Mouse (Mus musculus): Measurements from ENCODE around the gene Psmb8. TPM values are rescaled to one million over a fixed set of nuclear protein-coding genes. Genes with fewer than 3 reads are reported as not detected.
A peak's percentile ranks its signal among the peaks of the same experiment; 100 is the strongest.

Psmb8 gene
- total RNA-seq (2014; rRNA removed; ENCODE audit: low replicate concordance): 9.7 and 11.0 TPM in 2 replicates
- polyA plus RNA-seq (2015; fragmentation: Nextera tagmentation; extraction: Ambion mirVana): 9.4 and 9.9 TPM in 2 replicates

GRCm38 (mm10) chr17:34196941-34197894 is at the start of gene Psmb8:
Gene Psmb8 (plus strand): TSS chr17:34197721.
- DNase-seq (ENCODE audit: low spot score): peak; percentile 79
- WGBS: 7% methylated on average over 41 of the region's 41 CpGs
- no peak for TF ChIP-seq EP300 (IDR thresholded peaks at IDR 0.05; ENCODE audit: low read depth)
- TF ChIP-seq CTCF (IDR thresholded peaks at IDR 0.05; ENCODE audit: low read depth): no peak
- Histone ChIP-seq H3K27ac (ENCODE audit: low read depth) (peak within 1 kb of the TSS; percentile 13; the same call in 1 of the 2 replicates), H3K27me3 (ENCODE audit: control insufficient read depth, insufficient read depth, low read length) (peaks cover 62% of the 10 kb centered on the region), H3K4me2 (ENCODE audit: low read depth, low read length) (peak within 1 kb of the TSS; percentile 74), H3K4me1 (ENCODE audit: control insufficient read depth, insufficient read depth) (no peaks in the 10 kb centered on the region), H3K36me3 (replicated peaks; ENCODE audit: control insufficient read depth, insufficient read depth, low read length) (no peaks in the 10 kb centered on the region), H3K9ac (replicated peaks; ENCODE audit: low read depth, low read length) (peak within 1 kb of the TSS; percentile 55), H3K4me3 (ENCODE audit: low read depth, low read length) (peak within 1 kb of the TSS; percentile 63), H3K9me3 (replicated peaks; ENCODE audit: control insufficient read depth, low read length) (no peaks in the 10 kb centered on the region)
- peak; percentile 90 for ATAC-seq (ENCODE audit: insufficient read depth, low read depth)

DNA sequence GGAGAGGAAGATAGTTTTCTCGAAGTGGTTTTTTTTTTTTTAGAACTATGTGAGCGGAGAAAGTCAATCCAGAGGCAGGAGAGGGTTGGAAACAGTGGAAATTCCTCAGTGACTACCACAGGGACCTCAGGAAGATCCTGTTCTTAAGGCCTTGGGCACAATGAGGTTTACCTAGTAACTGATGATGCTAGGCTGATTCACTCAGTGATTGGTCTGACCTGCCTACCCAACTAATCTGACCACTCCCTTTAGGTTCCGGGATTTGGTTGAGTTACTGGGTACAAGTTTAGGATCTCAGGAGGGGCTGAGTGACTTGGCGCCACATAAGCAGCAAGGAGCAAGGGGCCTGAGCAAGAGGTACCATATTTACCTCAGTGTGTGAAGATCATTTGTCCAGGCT is 44.6 kb upstream of the Psmb8 start, which contains the start of gene H2-DMb1:
H2-DMb1 (plus strand) TSS at position 150 of the 400 bp plus-strand sequence.
- Histone ChIP-seq H3K4me1 (ENCODE audit: control insufficient read depth, insufficient read depth) (no peaks in the 10 kb centered on the region), H3K4me2 (ENCODE audit: low read depth, low read length) (no peak within 1 kb of the TSS), H3K36me3 (replicated peaks; ENCODE audit: control insufficient read depth, insufficient read depth, low read length) (no peaks in the 10 kb centered on the region), H3K27me3 (ENCODE audit: control insufficient read depth, insufficient read depth, low read length) (no peaks in the 10 kb centered on the region), H3K9me3 (replicated peaks; ENCODE audit: control insufficient read depth, low read length) (no peaks in the 10 kb centered on the region), H3K9ac (replicated peaks; ENCODE audit: low read depth, low read length) (no peak within 1 kb of the TSS), H3K27ac (ENCODE audit: low read depth) (no peak within 1 kb of the TSS), H3K4me3 (ENCODE audit: low read depth, low read length) (no peak within 1 kb of the TSS)
- WGBS: 45% methylated on average over 4 of the region's 4 CpGs
- DNase-seq (ENCODE audit: low spot score) (no peak), ATAC-seq (ENCODE audit: insufficient read depth, low read depth) (peak; percentile 64)
- TF ChIP-seq EP300 (IDR thresholded peaks at IDR 0.05; ENCODE audit: low read depth) (no peak), CTCF (IDR thresholded peaks at IDR 0.05; ENCODE audit: low read depth) (no peak)

DNA sequence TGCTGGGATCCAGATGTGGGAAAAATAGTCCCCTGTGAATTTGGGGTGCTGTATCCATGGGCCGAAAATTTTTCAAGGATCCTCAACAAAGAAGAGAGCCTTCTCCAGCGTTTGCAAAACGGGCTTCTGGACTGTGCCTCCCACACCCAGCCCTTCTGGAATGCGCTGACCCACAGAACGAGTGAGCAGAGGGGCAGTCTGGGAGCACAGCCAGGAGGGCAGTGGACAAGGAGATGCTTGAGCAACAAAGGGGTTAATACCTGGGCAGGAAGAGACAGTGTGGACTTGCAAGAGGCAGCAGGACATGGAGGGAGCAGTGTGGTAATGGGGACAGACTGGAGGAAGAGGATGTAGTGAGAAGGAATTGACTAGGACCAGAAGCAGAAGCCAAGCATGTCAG is 42.0 kb upstream of the Psmb8 start:
- ATAC-seq (ENCODE audit: insufficient read depth, low read depth): no peak
- Histone ChIP-seq H3K9ac (replicated peaks; ENCODE audit: low read depth, low read length) (no peak overlapping the region), H3K27me3 (ENCODE audit: control insufficient read depth, insufficient read depth, low read length) (no peaks in the 10 kb centered on the region), H3K36me3 (replicated peaks; ENCODE audit: control insufficient read depth, insufficient read depth, low read length) (no peaks in the 10 kb centered on the region), H3K4me1 (ENCODE audit: control insufficient read depth, insufficient read depth) (no peaks in the 10 kb centered on the region), H3K4me2 (ENCODE audit: low read depth, low read length) (no peak overlapping the region), H3K4me3 (ENCODE audit: low read depth, low read length) (no peak overlapping the region), H3K27ac (ENCODE audit: low read depth) (no peak overlapping the region), H3K9me3 (replicated peaks; ENCODE audit: control insufficient read depth, low read length) (no peaks in the 10 kb centered on the region)
- no peak for DNase-seq (ENCODE audit: low spot score)
- no peak for TF ChIP-seq EP300 (IDR thresholded peaks at IDR 0.05; ENCODE audit: low read depth)
- no peak for TF ChIP-seq CTCF (IDR thresholded peaks at IDR 0.05; ENCODE audit: low read depth)
- 45% methylated on average over 5 of the region's 5 CpGs for WGBS

- DNase-seq (ENCODE audit: low spot score): no peak
- no peak for ATAC-seq (ENCODE audit: insufficient read depth, low read depth)
- Histone ChIP-seq H3K4me3 (ENCODE audit: low read depth, low read length) (no peak overlapping the region), H3K4me2 (ENCODE audit: low read depth, low read length) (no peak overlapping the region), H3K36me3 (replicated peaks; ENCODE audit: control insufficient read depth, insufficient read depth, low read length) (no peaks in the 10 kb centered on the region), H3K9ac (replicated peaks; ENCODE audit: low read depth, low read length) (no peak overlapping the region), H3K27me3 (ENCODE audit: control insufficient read depth, insufficient read depth, low read length) (0 out of 2 replicates have a peak, but pooled peaks cover 3% of the 10 kb centered on the region), H3K9me3 (replicated peaks; ENCODE audit: control insufficient read depth, low read length) (peaks cover 4% of the 10 kb centered on the region; the same call in 1 of the 2 replicates), H3K4me1 (ENCODE audit: control insufficient read depth, insufficient read depth) (no peaks in the 10 kb centered on the region), H3K27ac (ENCODE audit: low read depth) (no peak overlapping the region)
- TF ChIP-seq CTCF (IDR thresholded peaks at IDR 0.05; ENCODE audit: low read depth) (peak; percentile 7), EP300 (IDR thresholded peaks at IDR 0.05; ENCODE audit: low read depth) (no peak)
- 27% methylated on average over 9 of the region's 9 CpGs for WGBS
Observed at GRCm38 (mm10) chr17:34164202-34164895, 33.2 kb upstream of the Psmb8 start.

GRCm38 (mm10) chr17:34165033-34165730 is 32.3 kb upstream of the Psmb8 start:
- H3K9ac ChIP-seq (replicated peaks; ENCODE audit: low read depth, low read length): no peak overlapping the region
- no peak for ATAC-seq (ENCODE audit: insufficient read depth, low read depth)
- WGBS: 63% methylated on average over 6 of the region's 6 CpGs
- peaks cover 4% of the 10 kb centered on the region; the same call in 1 of the 2 replicates for H3K9me3 ChIP-seq (replicated peaks; ENCODE audit: control insufficient read depth, low read length)
- no peak overlapping the region for H3K27ac ChIP-seq (ENCODE audit: low read depth)
- no peak overlapping the region for H3K4me2 ChIP-seq (ENCODE audit: low read depth, low read length)
- DNase-seq (ENCODE audit: low spot score): no peak
- H3K27me3 ChIP-seq (ENCODE audit: control insufficient read depth, insufficient read depth, low read length): 0 out of 2 replicates have a peak, but pooled peaks cover 3% of the 10 kb centered on the region
- H3K36me3 ChIP-seq (replicated peaks; ENCODE audit: control insufficient read depth, insufficient read depth, low read length): no peaks in the 10 kb centered on the region
- H3K4me1 ChIP-seq (ENCODE audit: control insufficient read depth, insufficient read depth): no peaks in the 10 kb centered on the region
- H3K4me3 ChIP-seq (ENCODE audit: low read depth, low read length): no peak overlapping the region
- TF ChIP-seq EP300 (IDR thresholded peaks at IDR 0.05; ENCODE audit: low read depth) (no peak), CTCF (IDR thresholded peaks at IDR 0.05; ENCODE audit: low read depth) (no peak)

All from heart, postnatal 0 days (tissue).